Mouse (Mus musculus) NIH3T3 (cell line): ENCODE measurements at regions not wholly inside any gene's neighbourhood (a gene's known extent, or its start where the extent isn't known, plus 50 kb on each side); places are given as distances from the start of the nearest gene placed in this dataset.
"Not testable (repeated sequence)": the region's sequence is repeated elsewhere in the genome, so short reads cannot be mapped to it uniquely, and the experiment has no call there.

Experiments used
- DNase-seq: peaks from one replicate; pipeline ENCODE4 v3.0.0-alpha.2; 2012; ENCODE audit warnings: low read depth

DNA sequence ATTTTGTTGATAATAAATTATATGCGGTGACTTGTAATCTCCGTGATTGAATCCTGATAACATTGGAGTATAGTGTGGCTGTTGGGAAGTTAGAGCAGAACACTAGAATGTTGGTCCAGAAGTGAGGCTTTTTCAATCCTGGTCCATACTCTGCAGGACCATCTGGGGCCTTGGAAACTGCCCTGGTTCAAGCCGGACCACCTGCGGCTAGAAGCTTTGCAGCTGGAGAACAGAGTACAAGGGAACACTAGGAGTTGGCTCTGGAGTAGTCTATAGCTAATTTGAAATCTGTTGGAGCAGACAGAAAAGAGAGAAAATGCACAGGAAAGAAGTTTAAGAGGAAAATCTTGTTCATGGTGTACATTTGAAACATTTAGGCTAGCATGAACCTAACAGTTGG, 79.0 kb downstream of the Casp12 start:
- DNase-seq = no peak

DNA sequence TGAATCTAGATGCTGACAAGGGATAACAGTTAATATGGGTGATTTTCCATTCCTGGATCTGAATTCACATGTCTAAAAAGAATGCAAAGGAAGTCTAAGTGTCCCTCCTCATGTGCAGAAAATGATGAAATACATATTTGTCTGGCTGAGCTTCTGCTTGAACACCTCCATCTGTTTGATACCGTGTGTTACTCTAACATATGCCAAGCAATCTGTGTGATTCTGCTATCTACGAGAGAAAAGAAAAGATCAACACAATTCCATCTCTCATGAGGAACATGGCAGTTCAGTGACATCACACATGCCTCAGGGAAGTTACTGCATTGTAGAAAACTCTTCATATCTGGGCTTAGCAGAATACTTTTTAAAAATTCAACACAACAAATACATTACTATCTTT, 103.0 kb downstream of the Casp12 start:
- no peak for DNase-seq

DNA sequence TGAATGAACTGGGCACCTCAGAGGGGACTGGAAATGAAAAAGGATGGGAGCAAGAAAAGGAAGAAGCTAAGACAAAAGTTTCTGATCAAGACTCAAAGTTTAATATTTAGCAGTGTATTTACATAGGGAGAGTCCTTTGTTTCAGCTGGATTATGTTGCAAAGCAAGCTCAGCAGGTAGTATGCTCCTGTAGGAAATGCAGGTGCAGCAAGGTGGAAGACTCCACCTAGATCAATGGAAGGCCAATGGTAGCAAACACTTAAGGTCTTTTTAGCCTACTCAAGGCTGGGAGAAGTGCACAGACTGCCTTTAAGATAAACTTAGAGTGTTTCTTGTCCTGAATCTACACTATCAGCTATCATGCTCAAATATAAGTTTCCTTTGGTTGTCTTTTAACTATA, 111.4 kb downstream of the Casp12 start:
- no peak for DNase-seq

DNA sequence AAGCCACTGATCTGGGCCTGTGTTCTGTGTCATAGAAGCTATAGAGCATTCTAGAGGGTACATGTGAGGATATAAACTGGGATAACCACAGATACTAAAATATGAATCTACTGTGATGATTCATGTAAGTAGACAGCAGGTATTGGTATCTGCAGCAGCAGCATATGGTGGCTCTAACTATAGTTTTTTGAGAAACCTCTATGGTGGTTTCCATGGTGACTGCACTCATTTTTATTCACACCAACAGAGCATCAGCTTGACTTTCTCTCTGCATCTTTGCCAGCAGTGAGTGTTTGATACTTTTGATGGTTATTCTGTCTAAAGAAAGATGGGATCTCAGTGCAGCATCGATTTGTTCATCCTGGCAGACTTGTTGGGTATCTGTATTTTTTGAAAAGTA, 126.8 kb downstream of the Casp12 start:
- DNase-seq = no peak

DNA sequence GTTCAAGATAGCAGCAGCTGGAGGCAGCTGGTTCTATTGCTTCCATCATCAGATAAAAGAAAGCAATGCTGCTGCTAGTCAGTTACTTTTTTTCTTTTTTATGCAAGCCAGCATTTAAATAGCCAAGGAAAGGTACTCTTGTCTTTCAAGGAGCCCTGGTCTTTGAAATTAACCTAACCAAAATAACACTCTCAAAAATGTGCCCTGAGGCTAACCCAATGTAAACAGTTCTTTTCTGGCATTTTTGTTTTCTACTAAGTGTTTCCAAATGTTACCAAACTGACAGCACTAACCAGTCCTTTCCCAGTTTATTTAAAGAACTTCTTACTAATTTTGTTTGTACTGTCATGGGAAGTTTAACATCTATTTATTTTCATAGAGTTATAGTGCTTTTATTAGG, 129.0 kb downstream of the Casp12 start:
- DNase-seq = peak; percentile 4

DNA sequence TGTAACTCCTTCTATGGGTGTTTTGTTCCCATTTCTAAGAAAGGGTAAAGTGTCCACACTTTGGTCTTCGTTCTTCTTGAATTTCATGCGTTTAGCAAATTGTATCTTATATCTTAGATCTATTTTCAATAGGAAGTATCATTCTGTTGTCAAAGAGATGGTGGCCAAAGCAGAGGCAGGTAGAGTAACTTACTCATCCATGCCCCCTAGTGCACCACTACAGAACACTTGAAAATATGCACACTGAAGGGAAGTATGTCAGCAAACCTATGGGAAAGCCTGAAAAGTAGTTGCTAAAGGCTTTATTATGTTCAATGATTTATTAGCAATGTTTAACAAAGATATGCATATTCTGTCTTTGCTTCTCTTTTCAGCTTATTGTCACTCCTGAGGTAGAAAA, 140.0 kb downstream of the Casp12 start:
- peak; percentile 5 for DNase-seq

DNA sequence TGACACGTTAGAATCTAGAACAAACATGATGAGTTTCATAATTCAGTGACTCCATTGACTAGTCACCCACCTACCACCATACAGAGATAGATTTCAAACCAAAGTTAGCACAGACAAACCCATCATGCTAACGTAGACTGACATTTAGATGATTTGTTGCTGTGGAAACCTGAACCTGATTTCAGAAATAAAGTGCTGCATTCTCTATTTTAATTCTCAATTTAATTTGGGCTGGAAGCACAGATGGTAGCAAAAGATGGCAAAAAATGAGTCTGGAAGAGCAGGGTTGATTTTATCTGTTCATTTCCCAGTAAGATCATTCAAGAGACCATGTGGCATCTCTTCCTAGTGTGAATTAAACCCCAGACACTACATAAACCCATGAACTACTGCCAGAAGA, 151.6 kb downstream of the Casp12 start:
- no peak for DNase-seq

DNA sequence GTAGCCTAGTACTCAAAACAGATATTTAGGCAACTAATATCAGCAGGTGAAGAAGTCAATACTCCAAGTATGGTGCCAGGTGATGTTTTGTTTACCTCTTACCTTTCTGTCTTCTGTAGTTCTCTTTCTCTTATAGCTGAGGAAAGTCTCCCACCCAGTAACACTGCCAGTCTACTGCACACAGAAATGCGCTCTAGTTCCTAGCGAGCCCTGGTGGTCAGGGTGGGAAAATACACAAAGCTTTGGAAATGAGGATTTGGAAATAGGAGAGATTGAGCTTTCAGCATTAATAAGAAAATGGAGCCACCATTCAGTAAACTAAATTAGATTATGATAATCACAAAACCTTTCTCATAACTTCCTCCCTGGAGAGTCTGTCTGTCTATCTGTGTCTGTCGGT, 153.1 kb downstream of the Casp12 start:
- peak; percentile 9 for DNase-seq

DNA sequence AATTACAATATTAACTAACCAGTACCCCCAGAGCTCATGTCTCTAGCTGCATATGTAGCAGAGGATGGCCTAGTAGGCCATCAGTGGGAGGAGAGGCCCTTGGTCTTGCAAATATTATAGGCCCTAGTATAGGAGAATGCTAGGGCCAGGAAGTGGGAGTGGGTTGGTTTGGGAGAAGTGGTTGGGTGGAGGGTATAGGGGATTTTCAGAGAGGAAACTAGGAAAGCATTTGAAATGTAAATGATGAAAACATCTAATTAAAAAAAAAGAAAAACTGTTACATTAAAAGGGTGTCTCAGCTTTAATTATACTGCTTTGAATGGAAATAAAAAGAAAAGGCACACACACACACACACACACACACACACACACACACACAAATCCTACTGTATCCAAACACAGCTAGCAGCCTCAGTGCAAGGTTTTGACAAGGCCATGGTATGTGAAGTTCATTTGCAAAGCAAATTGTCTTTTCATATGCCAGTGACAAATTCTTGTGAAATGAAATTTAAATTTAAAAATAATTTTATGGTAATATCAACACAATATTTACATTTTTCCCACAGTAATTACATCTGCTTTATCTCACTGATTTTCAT, 180.6 kb downstream of the Casp12 start:
- DNase-seq = no peak

DNA sequence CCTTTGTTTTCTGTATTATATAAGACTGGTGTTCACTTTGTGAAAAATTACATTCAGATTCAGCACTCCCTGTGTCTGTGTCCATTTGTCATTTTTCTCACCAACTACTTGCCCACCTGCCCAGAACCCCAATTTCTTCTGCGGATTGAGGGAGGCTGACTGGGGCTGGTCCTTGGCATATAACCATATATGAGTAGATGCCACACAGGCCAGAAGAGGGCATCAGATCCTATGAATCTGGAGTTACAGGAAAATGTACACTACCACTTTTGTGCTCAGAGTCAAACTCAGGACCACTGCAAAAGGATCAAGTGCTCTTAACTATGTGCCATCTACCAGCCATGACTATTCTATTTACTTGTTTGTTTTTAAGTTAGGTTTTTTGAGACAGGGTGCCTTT, 197.4 kb downstream of the Casp12 start:
- no peak for DNase-seq

DNA sequence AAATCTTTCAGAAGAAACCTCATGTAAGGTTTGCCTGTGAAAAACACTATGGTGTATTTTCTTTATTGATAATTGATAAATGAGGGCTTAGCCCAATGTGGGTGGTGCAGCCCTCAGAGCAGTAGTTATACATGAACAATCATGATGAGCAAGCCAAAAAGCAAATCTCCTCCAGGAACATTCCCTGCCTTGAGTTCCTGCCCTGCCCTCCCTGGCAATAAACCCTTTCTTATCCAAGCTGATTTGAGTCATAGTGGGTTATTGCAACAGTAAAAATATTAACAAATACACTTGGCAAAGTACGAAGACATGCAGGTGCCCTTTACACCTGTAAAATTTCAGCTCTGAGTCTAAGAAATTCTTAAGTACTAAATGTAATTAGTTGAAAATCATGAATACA, 229.8 kb downstream of the Casp12 start:
- DNase-seq = no peak

DNA sequence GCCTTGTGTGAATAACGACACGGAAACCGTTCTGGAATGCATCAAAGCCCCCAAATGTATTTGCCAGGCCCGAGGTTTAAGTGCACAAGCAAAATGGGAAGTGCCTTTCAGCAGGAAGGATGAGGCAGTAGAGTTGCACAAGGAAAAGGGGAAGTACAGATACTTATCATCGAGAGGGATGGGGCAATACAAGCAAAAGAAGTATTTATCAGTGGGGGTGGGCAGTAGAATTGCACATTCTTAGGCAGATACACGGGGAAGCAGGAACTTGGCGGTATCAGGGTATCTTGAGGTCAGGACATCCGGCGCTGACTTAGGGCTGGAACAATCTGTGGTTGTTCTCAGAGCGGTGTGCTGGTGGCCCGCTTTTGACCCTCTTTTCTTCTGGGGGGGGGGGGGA, 232.9 kb downstream of the Casp12 start:
- DNase-seq = not testable (repeated sequence)

DNA sequence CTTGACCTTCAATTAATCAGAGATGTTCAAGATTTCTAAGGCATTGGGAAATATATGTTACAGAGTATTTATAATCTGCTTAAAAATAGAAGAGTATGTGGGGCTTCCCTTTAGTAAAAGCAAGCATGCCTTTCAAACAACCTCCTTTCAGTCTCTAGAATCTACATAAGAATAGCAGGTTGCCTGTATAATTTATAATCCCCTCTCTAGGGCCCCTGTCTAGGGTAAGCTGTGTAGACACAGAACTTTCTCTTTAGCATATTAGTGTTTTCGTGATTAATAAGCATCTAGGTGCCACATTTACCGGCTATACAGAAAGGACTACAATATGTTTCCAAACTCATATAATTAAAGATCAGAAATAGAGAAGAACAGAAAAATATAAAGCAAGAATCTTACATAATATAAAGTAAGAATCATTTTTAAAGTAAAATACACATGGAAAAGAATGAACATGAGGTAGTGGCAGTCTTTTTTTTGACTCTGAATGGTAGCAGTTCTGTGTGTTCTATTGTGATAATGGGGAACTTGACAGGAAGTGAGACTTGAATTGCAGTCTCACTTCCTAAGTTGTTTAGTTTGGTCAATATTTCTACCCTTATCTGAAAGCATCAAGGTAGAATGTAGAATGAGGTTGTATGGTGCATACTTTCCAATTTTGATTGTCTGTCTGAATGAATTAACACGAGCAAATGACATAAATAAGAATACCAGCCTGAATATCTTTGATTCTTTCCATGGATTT, 250.8 kb downstream of the Casp12 start:
- no peak for DNase-seq

DNA sequence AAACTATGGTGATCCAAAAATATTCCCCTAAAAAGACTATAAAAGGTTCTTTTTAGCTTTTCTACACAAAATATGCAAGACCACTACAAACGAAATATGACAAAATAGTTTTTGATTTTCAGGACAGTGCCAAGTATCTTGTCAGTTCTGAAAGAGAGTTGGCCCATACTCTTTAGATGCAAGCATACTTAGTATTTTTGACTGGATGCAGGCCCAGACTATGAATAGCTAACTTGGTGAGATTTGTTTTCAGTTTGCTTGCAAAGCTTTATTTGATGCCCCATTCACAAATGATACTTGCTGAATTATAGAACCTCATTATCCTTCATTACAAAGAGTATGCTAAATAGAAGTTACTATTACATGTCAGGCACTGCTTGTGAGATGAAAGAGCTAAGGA, 258.8 kb downstream of the Casp12 start:
- no peak for DNase-seq

DNA sequence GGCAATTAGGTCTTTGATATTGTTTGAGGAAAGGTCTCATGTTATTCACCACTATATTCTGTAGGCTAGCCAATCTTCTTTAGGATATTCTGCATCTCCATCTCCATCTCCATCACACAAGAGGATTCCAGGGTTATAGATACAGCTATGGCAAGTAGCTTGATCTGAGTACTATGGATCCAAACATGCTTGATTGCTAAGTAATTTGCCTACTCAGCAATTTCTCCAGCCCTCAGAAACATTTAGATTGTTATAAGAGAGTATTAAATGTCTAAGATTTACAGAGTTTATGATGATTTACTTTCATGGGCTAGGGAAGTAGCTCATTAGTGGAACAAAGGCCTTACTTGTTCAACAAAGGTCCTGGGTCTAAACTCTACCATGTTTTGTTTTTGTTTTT, 259.8 kb downstream of the Casp12 start:
- DNase-seq = no peak

DNA sequence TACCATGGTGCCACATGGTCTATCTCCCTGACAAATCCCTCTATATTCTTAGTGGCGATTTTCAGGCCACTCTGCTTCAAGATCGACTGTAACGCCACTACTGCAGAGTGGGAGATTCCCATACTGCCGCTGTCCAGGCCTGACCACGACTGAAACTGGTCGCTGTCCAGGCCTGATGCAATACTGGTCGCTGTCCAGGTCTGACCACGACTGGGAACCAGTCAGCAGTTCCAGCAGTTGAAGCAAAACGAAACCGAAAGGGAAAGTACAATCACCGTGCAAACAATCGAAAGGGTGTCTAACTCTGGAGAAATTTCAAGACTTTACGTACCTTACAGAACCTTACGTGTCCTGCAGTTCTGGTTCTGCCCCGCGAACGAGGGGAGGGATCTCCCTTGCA, 271.5 kb downstream of the Casp12 start:
- DNase-seq = peak; percentile 35

DNA sequence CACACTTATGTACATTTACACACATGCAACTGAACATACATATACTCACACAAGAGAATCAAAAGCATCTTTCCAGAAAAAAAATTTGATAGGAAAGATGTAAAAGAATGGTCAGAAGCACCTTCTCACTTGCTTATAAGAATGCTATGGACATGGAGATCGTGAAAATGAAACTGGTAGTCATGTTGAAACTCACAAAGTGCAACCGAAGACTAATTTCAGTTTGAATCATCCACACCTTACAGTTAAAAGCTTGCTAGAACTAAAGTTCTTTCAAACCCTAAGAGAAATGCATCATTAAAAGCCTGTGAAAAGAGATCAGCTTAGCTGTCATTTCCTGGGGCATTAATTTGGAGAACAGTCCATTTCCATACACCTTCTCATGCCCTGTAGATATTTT, 278.2 kb downstream of the Casp12 start:
- DNase-seq = no peak

DNA sequence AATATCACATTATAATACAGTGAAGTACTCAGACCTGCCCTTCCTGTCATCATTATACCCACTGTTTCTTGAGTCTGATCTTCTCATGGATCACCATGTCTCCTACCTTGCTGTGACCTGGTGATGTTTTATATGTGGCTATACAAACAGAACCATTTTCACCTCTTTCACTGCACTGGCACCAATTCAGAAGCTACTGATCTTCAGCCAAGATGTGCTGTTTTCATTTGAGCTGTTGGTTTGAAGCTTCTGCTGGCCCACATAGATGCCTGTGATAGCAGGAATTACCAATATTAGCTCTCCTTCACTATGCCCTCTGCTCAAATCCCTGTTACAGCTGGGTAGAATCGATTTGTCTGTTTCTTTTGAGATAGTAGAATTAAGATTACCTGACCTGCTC, 282.3 kb downstream of the Casp12 start:
- no peak for DNase-seq

DNA sequence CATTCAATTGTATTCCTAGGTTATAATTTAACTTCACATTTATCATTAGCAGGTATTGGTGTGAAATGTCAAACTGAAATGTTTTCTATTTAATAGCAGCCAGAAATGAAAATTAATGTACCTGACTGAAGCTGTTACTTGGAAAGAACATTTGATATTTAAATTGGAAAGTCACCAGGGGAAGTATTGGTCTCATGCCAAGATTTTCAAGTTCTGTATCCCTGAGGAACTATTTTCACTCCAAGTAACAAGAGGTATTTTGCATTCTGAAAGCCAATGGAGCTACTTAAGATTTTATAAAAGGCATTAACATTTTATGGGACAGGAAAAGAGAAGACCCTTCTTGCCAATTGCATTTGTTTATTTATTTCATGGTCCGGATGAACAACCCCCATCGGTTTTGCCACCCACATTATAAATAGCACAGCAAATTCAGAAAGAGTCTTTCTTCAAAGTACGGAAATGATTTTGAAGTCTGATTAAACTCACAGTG, 289.3 kb downstream of the Casp12 start:
- peak; percentile 2 for DNase-seq

DNA sequence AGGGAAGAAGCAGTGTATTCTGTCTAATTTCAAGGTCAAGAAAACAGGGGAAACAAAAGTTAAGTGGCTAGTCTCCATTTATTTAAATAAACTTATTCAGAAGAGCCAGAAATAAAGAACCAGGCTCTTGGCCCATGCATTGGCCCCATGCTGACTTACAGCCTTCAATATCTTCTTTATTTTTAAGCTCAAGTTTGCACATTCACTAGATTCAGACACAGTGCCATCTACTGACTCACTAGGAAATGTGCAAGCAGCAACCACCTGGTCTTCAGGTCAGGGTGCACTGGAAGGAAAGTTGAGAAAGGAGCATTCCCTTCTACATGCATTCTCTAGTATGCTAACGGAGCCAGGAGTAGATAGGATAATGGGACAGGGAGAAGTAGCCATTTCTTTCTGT, 289.7 kb downstream of the Casp12 start:
- peak; percentile 58 for DNase-seq

DNA sequence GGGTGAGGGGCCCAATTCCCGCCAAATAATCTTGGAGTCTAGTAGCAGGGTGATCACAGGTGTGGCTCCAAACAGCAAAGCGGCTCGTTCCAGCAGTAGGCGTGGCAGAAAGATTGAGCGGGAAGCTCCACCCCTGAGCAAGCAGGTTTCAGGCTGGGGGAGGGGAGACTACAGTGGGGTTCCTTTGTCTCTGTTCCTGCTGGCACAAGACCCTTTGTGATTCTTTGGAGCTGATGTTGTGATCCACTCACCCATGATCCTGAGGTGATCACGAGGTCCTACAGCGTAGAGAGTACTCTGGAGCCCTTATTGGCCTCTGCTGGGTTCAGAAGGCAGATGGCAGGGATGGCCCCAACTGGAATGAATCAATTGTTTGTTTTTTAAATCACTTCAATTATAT, 318.7 kb downstream of the Casp12 start:
- DNase-seq = no peak

DNA sequence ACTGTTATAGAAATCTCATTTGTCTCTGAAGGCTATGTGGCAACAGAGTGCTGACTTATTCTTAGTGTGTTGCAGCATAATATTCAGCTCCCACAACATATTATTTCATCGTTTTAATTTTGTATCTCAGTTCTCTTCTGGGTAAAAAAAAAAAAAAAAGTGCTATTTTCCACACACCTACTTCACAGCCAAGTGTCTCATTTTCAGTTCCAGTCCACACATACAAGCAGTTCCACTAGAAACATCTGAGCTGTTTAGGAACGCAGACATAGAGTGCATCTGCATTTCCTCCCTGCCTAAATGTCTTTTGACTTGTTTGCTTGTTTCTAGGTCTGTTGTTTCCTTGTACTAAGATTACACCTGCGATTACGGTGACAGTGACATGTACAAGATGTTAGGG, 328.3 kb downstream of the Casp12 start:
- DNase-seq = no peak

DNA sequence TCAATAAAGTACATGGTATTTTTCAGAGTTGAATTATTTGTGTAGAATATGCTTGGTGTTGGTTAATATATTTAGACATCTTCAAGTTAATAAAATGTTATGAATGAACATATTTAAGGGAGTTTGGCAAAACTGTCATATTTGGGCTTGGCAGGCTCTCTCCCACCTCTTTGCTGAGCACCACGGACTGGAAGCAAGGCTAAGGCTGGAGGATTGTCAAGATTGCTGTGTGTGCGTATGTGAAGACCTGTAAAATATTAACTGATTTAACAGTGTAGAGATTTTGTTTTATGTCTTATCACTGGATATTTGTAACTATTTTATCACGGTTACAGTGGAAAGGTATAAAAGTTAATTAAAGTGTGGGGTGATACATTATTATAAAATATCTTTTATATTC, 363.3 kb downstream of the Casp12 start:
- DNase-seq = no peak

DNA sequence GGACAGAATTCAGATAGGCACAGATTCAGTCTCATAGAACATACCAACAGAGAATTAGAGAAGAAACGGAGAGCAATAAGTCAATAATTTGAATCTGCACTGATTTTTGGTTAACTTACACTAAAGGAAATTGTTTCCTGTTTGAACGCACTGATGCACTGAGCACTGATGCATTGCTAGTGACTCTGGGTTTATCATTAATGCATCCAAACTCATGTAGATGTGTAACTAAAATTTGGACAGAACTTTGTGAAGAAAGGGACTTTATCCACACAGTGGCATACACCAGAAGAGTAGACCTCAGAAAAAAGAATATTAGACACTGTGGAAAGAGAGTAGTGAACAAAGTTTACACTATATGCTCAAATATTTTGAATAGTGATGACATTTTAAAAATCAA, 364.2 kb downstream of the Casp12 start:
- DNase-seq = no peak
